In genomic region chr10:121806806-121807205, GRCm38 (mm10) we compare ENCODE assay signal across 29 mouse cellular contexts.
A peak's percentile ranks its signal among the peaks of the same experiment; 100 is the strongest.
DNase-seq lines count a peak whose midpoint lies in the region; ATAC-seq and TF ChIP-seq lines count a peak whose summit lies in the region.
"Had no signal": no experiment of that assay in that cellular context is flagged by ENCODE, and none has a peak within 500 bp of the region (broad histone marks: within the 10 kb centered on the region; RNA-seq: fewer than 3 reads in every experiment).

No protein-coding gene starts in this region.

- DNase-seq in heart, adult 11 months: peak; percentile 39
- no peak for DNase-seq in heart, postnatal 36 days
- DNase-seq in midbrain, embryonic 10.5 days (ENCODE audit: low spot score): peak; percentile 27
- peak; percentile 1 for DNase-seq in Muller cell, postnatal 12 days (ENCODE audit: inconsistent ontology term)
- DNase-seq in embryo, embryonic 9.5 days (ENCODE audit: extremely low spot score): peak; percentile 31
- no peak for DNase-seq in cerebellum, adult 2 months
- DNase-seq: adrenal gland, postnatal 10 days; cerebellum, adult 11 months; cerebellum, adult 9-11 months; gastrocnemius, postnatal 36 days; heart, postnatal 14 days; kidney, postnatal 36 days; lung, postnatal 36 days; right cerebral cortex, postnatal 25 days; thymus, adult 2 months; thymus, postnatal 36 days had no signal

- H3K4me3 ChIP-seq in midbrain, embryonic 10.5 days: no peak overlapping the region
- no peak overlapping the region for H3K4me3 ChIP-seq in midbrain, embryonic 16.5 days (ENCODE audit: low read depth, low read length)
- no peak overlapping the region for H3K4me3 ChIP-seq in cerebellum, adult 2 months (replicated peaks; ENCODE audit: insufficient read depth, low read depth, low read length)
- H3K4me3 ChIP-seq: forebrain, embryonic 13.5 days; hindbrain, embryonic 12.5 days; kidney, embryonic 15.5 days; layer of hippocampus, adult 2 months; left cerebral cortex, adult 2 months; limb, embryonic 12.5 days; liver, embryonic 15.5 days; lung, embryonic 15.5 days; stomach, embryonic 15.5 days had no signal

- WGBS in midbrain, embryonic 10.5 days: 41% methylated on average over 11 of the region's 11 CpGs
- WGBS in midbrain, embryonic 16.5 days: 24% methylated on average over 11 of the region's 11 CpGs
- WGBS in cerebellum, adult 2 months: 29% methylated on average over 11 of the region's 11 CpGs

- H3K4me2 ChIP-seq in midbrain, embryonic 16.5 days (ENCODE audit: low read length): no peak overlapping the region
- H3K4me2 ChIP-seq: forebrain, embryonic 13.5 days; hindbrain, embryonic 12.5 days; kidney, embryonic 15.5 days; limb, embryonic 12.5 days; liver, embryonic 15.5 days; lung, embryonic 15.5 days; stomach, embryonic 15.5 days had no signal

- H3K27ac ChIP-seq in midbrain, embryonic 10.5 days (replicated peaks): no peak overlapping the region
- no peak overlapping the region for H3K27ac ChIP-seq in midbrain, embryonic 16.5 days (ENCODE audit: low read length)
- no peak overlapping the region for H3K27ac ChIP-seq in cerebellum, adult 2 months (ENCODE audit: insufficient read depth, low read length)
- H3K27ac ChIP-seq: kidney, embryonic 15.5 days; layer of hippocampus, adult 2 months; left cerebral cortex, adult 2 months; limb, embryonic 12.5 days; liver, embryonic 15.5 days; lung, embryonic 15.5 days; stomach, embryonic 15.5 days had no signal

- TF ChIP-seq CTCF in cerebellum, adult 2 months (IDR thresholded peaks at IDR 0.05; ENCODE audit: borderline replicate concordance, insufficient read depth, low read depth, low read length): no peak

- no peak for ATAC-seq in midbrain, embryonic 16.5 days
- ATAC-seq: forebrain, embryonic 13.5 days; intestine, embryonic 16.5 days; Patski had no signal

- H3K9me3 ChIP-seq in midbrain, embryonic 10.5 days (replicated peaks): no peaks in the 10 kb centered on the region
- H3K9me3 ChIP-seq in midbrain, embryonic 16.5 days (replicated peaks; ENCODE audit: control insufficient read depth, low read length, poor library complexity, severe bottlenecking): no peaks in the 10 kb centered on the region
- H3K9me3 ChIP-seq: forebrain, embryonic 13.5 days; hindbrain, embryonic 12.5 days; kidney, embryonic 15.5 days; limb, embryonic 12.5 days; liver, embryonic 15.5 days; lung, embryonic 15.5 days; stomach, embryonic 15.5 days had no signal

- H3K9ac ChIP-seq in midbrain, embryonic 16.5 days (ENCODE audit: low read depth, low read length): no peak overlapping the region
- H3K9ac ChIP-seq: forebrain, embryonic 13.5 days; kidney, embryonic 15.5 days; limb, embryonic 12.5 days; liver, embryonic 15.5 days; lung, embryonic 15.5 days; stomach, embryonic 15.5 days had no signal

- H3K36me3 ChIP-seq in midbrain, embryonic 10.5 days: peaks cover 29% of the 10 kb centered on the region
- H3K36me3 ChIP-seq in midbrain, embryonic 16.5 days (ENCODE audit: control insufficient read depth, insufficient read depth, low read length): peaks cover 13% of the 10 kb centered on the region; the same call in 1 of the 2 replicates
- H3K36me3 ChIP-seq: G1E; liver, embryonic 15.5 days; stomach, embryonic 15.5 days had no signal

- TF ChIP-seq POLR2A in cerebellum, adult 2 months (IDR thresholded peaks at IDR 0.05; ENCODE audit: borderline replicate concordance, insufficient read depth, low read length): no peak

- intact Hi-C loops in heart, postnatal 36 days (cut with DNase I): no loop called here

- no peaks in the 10 kb centered on the region for H3K27me3 ChIP-seq in midbrain, embryonic 10.5 days (ENCODE audit: low read depth, poor library complexity, severe bottlenecking)
- H3K27me3 ChIP-seq in midbrain, embryonic 16.5 days (ENCODE audit: control insufficient read depth, insufficient read depth, low read depth, low read length): no peaks in the 10 kb centered on the region
- no peaks in the 10 kb centered on the region for H3K27me3 ChIP-seq in cerebellum, adult 2 months (ENCODE audit: control insufficient read depth, insufficient read depth, low read length)
- H3K27me3 ChIP-seq: forebrain, embryonic 13.5 days; hindbrain, embryonic 12.5 days; kidney, embryonic 15.5 days; limb, embryonic 12.5 days; liver, embryonic 15.5 days; lung, embryonic 15.5 days; Patski; stomach, embryonic 15.5 days had no signal

- H3K4me1 ChIP-seq in midbrain, embryonic 10.5 days: peaks cover 12% of the 10 kb centered on the region
- peaks cover 4% of the 10 kb centered on the region; the same call in 1 of the 2 replicates for H3K4me1 ChIP-seq in midbrain, embryonic 16.5 days (ENCODE audit: control insufficient read depth, insufficient read depth, low read length)
- no peaks in the 10 kb centered on the region for H3K4me1 ChIP-seq in cerebellum, adult 2 months (ENCODE audit: control insufficient read depth, insufficient read depth, low read length)
- H3K4me1 ChIP-seq: forebrain, embryonic 13.5 days; kidney, embryonic 15.5 days; limb, embryonic 12.5 days; liver, embryonic 15.5 days; lung, embryonic 15.5 days; stomach, embryonic 15.5 days had no signal

Comparison
In these comparisons a context has a peak if more than half of its experiments do, and no peak if none do; other contexts are left out.
1. DNase-seq: peak in heart, adult 11 months (single experiment), midbrain, embryonic 10.5 days (single experiment), Muller cell, postnatal 12 days (single experiment) and embryo, embryonic 9.5 days (single experiment); none in heart, postnatal 36 days (0 of 2) and cerebellum, adult 2 months (0 of 2).